Mouse (Mus musculus) embryonic fibroblast, embryonic 13.5 days (primary cell): ENCODE data around the gene Sorcs2.

Experiments used
- CTCF ChIP-seq: IDR thresholded peaks from 2 replicates; pipeline ENCODE4 v1.5.1; 2011; ENCODE audit warnings: mild to moderate bottlenecking, control low read depth, low read length, moderate library complexity, borderline replicate concordance; ENCODE audit not compliant: insufficient read depth
- POLR2A ChIP-seq: IDR thresholded peaks from 2 replicates; pipeline ENCODE4 v1.6.1; 2011; ENCODE audit warnings: low read depth, mild to moderate bottlenecking, control low read depth, low read length, moderate library complexity

DNA sequence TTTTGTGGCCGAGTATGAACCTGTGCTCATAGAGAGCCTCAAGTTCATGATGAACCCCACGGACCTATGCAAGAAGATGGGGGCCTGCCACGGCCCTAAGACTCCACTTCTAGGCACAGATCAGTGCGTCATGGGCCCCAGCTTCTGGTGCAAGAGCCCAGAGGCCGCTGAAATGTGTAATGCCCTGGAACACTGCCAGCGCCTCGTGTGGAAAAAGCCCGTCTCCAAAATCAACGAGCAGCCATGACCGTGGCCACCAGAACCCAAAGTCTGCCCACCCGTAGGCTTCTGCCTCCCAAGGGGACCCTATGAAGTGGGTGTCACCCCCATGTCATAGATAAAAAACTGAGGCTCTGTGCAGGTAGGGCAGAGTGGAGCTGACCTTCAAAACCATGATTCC lies 192.5 kb downstream of the Sorcs2 start:
- TF ChIP-seq CTCF (no peak), POLR2A (no peak)
